Mouse (Mus musculus) hindbrain, embryonic 14.5 days (tissue): ENCODE results near the gene Cacnb3. TPM values are rescaled to one million over a fixed set of nuclear protein-coding genes. Genes with fewer than 3 reads are reported as not detected.

Experiments
- ATAC-seq: fragments of 200-750 bp; cut with Nextera tagmentation; 2 replicates; pipeline ENCODE4 v1.8.0; 2017; ENCODE audit warnings: moderate number of reproducible peaks, mild to moderate bottlenecking, moderate TSS enrichment, moderate library complexity; ENCODE audit not compliant: low FRiP score
- DNase-seq: peaks from one replicate; pipeline ENCODE4 v3.0.0-alpha.2; 2015; ENCODE audit warnings: low spot score
- H3K27ac ChIP-seq: fragments of 300-500 bp; sonication (generic); 2 replicates; pipeline ENCODE4 v1.5.1; 2014; ENCODE audit warnings: mild to moderate bottlenecking, moderate library complexity
- H3K27me3 ChIP-seq: fragments of 300-500 bp; sonication (generic); 2 replicates; pipeline ENCODE4 v1.6.1; 2014; ENCODE audit warnings: mild to moderate bottlenecking, low read length, mixed read lengths; ENCODE audit not compliant: control insufficient read depth, insufficient read depth
- H3K36me3 ChIP-seq: fragments of 300-500 bp; sonication (generic); replicated peaks from 2 replicates; pipeline ENCODE4 v1.6.1; 2014; ENCODE audit not compliant: control insufficient read depth, insufficient read depth
- H3K4me1 ChIP-seq: fragments of 300-500 bp; sonication (generic); replicated peaks from 2 replicates; pipeline ENCODE4 v1.6.1; 2014; ENCODE audit warnings: antibody characterized with exemption, low read length, mixed read lengths; ENCODE audit not compliant: control insufficient read depth, insufficient read depth
- H3K4me2 ChIP-seq: fragments of 300-500 bp; sonication (generic); replicated peaks from 2 replicates; pipeline ENCODE4 v1.6.1; 2014; ENCODE audit warnings: mild to moderate bottlenecking, moderate library complexity
- H3K4me3 ChIP-seq: fragments of 300-500 bp; sonication (generic); replicated peaks from 2 replicates; pipeline ENCODE4 v1.5.1; 2014; ENCODE audit warnings: mild to moderate bottlenecking, low read length
- H3K9ac ChIP-seq: fragments of 300-500 bp; sonication (generic); 2 replicates; pipeline ENCODE4 v1.6.1; 2014
- H3K9me3 ChIP-seq: fragments of 300-500 bp; sonication (generic); 2 replicates; pipeline ENCODE4 v1.6.1; 2016; ENCODE audit warnings: low read length; ENCODE audit not compliant: control insufficient read depth
- WGBS: fragments of 180-500 bp; shearing (Covaris S2); extraction: QIAGEN DNeasy Blood & Tissue Kit; methylation state at CpG from one replicate; pipeline ENCODE4 v1.1.7; 2014; 5-methylcytosine and 5-hydroxymethylcytosine counted together
- polyA plus RNA-seq: library from polyadenylated mRNA; unstranded; fragments of >200 nt; fragmentation: Nextera tagmentation; extraction: Ambion mirVana; gene quantifications from 2 replicates; pipeline ENCODE4 v1.2.1, GENCODE M21; 2014

The Cacnb3 gene
- polyA plus RNA-seq, 1 experiment from 2014 or later: 98.3 TPM

DNA sequence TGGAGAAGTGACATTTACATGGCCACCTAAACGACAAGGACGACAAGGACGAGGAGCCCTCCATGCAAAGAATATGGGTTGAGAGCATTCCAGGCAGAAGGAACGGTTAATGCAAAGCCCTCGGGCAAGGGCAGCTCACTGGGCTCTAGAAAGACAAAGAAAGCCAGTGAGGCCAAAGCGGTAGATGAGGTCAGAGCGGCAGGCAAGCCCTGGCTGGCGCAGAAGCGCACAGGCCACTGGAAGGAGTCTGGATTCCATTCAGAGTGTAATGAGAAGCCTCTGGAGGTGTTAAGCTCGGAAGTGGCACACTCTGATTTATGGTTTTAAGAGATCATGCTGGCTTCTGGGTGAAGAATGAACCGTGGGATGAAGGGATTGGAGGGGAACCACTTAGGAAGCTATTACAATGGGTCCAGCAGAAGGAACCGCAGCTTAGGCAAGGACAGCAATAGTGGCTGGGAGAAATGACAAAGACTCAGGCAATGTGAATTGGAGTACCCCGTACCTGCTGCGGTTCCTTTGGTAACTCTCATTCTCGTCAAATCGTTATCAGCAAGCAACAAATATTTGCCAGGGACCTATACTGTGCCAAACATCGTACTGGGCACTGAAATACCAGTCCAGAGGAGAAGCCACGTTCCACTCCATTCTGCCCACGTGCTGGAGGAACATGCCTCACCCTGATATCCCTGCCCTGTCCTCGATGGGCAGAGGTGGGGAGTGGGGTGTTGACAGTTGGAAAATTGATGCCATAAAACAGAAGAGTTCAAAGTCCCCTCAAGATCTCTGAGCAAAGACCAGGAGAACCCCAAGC lies 14.1 kb upstream of the Cacnb3 start:
- WGBS: 47% methylated on average over 20 of the region's 20 CpGs
- no peak overlapping the region for H3K9ac ChIP-seq

DNA sequence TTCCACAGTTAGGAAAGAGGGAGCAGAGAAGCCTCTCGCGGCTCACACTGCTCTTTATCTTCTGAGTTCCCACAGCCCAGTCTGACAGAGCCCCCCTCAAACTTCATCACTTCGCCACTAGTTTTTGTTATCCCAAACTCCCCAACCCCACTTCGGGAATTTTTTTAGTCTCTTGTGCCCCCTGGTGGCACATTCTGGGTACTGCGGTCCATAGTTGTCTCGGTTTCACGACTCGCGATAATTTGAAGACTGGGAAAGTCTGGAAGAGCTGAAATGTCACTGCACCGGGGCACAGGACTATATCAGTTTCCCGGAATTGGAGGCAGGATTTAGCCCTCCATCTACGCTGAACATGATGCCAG lies 13.5 kb upstream of the Cacnb3 start:
- Histone ChIP-seq H3K4me3 (no peak overlapping the region), H3K9me3 (no peaks in the 10 kb centered on the region), H3K36me3 (no peaks in the 10 kb centered on the region), H3K9ac (no peak overlapping the region), H3K4me2 (no peak overlapping the region), H3K27ac (no peak overlapping the region), H3K27me3 (no peaks in the 10 kb centered on the region), H3K4me1 (no peaks in the 10 kb centered on the region)
- ATAC-seq (no peak), DNase-seq (peak; percentile 93)
- WGBS: under 1% methylated on average over 12 of the region's 12 CpGs

More for the DNA sequence above, 14.1 kb upstream of the Cacnb3 start:
- no peak overlapping the region for H3K27ac ChIP-seq
- DNase-seq (no peak), ATAC-seq (no peak)
- no peak overlapping the region for H3K4me2 ChIP-seq
- H3K36me3 ChIP-seq: no peaks in the 10 kb centered on the region
- no peak overlapping the region for H3K4me3 ChIP-seq
- H3K4me1 ChIP-seq: no peaks in the 10 kb centered on the region
- H3K9me3 ChIP-seq: no peaks in the 10 kb centered on the region
- no peaks in the 10 kb centered on the region for H3K27me3 ChIP-seq

DNA sequence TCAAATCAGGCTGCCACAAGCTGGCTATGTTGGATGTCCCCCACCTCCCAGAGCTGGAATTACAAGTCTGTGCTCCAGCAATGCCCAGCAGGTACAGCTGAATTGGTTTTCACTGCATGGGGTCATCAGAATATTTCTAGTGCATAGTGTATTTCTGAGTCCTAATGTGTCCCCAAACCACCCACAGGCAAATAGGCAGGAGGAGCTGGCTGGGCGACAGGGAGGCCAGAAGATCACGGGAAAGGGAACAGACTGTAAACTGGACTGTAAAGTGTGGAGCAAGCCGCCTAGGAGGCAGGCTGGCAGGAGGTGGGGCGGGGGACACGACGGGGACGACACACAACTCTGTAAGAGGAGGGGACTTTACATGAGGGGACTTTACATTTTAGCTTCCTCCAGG lies 8.4 kb upstream of the Cacnb3 start:
- Histone ChIP-seq H3K4me1 (no peaks in the 10 kb centered on the region), H3K27me3 (no peaks in the 10 kb centered on the region), H3K9me3 (no peaks in the 10 kb centered on the region), H3K4me2 (no peak overlapping the region), H3K9ac (no peak overlapping the region), H3K4me3 (no peak overlapping the region), H3K27ac (no peak overlapping the region), H3K36me3 (no peaks in the 10 kb centered on the region)
- WGBS: 9% methylated on average over 7 of the region's 7 CpGs
- no peak for DNase-seq
- no peak for ATAC-seq

DNA sequence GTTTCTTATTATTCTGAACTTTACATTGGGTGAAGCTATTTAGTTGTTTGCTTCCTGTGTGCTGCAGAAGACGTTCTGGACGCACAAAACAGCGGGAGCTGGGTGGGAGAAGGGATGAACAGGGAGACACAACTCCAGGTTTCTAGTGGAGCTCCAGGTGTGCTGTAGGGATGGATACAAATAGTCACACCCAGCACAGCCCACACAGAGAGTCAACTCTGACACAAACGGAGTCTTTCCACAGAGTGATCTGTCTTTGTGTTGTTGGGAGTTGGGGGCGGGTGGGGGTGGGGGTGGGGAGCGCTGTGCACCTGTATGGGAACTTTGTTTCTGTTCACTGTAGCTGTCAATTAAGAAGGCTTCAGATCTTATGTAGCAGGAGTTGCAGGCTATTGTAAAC lies 7.9 kb upstream of the Cacnb3 start:
- WGBS: 20% methylated on average over 6 of the region's 6 CpGs

DNA sequence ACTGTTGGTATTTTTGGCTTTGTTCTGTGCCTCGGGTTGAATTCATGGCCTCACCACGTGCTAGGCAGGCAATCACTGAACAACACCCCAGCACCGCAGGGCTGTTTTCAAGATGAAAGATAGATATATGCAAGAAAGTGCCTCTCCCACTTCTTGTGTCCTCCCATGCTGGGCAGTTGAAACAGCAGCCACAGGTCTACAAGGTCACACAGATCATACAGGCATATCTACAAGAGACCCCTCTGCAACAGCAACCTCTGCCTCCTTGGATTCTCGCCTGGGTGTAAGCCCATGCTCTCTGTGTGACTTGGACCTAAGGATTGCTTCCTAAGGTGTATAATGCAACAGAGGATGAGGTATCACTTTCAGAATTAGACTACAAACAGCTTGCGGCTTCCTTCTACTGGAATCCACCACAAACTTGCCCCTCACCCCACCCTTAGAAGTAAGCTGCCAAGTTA lies 7.2 kb upstream of the Cacnb3 start:
- DNase-seq: no peak
- no peaks in the 10 kb centered on the region for H3K36me3 ChIP-seq
- no peak overlapping the region for H3K4me3 ChIP-seq
- peaks cover 6% of the 10 kb centered on the region; the same call in 1 of the 2 replicates for H3K4me1 ChIP-seq
- 60% methylated on average over 5 of the region's 5 CpGs for WGBS
- H3K27ac ChIP-seq: no peak overlapping the region
- no peaks in the 10 kb centered on the region for H3K9me3 ChIP-seq
- no peaks in the 10 kb centered on the region for H3K27me3 ChIP-seq
- H3K9ac ChIP-seq: no peak overlapping the region
- no peak overlapping the region for H3K4me2 ChIP-seq
- no peak for ATAC-seq

More for the DNA sequence above, 7.9 kb upstream of the Cacnb3 start:
- ATAC-seq (no peak), DNase-seq (no peak)
- no peaks in the 10 kb centered on the region for H3K36me3 ChIP-seq
- H3K4me3 ChIP-seq: no peak overlapping the region
- no peak overlapping the region for H3K27ac ChIP-seq
- no peak overlapping the region for H3K9ac ChIP-seq
- H3K4me2 ChIP-seq: no peak overlapping the region
- no peaks in the 10 kb centered on the region for H3K9me3 ChIP-seq
- no peaks in the 10 kb centered on the region for H3K4me1 ChIP-seq
- no peaks in the 10 kb centered on the region for H3K27me3 ChIP-seq

DNA sequence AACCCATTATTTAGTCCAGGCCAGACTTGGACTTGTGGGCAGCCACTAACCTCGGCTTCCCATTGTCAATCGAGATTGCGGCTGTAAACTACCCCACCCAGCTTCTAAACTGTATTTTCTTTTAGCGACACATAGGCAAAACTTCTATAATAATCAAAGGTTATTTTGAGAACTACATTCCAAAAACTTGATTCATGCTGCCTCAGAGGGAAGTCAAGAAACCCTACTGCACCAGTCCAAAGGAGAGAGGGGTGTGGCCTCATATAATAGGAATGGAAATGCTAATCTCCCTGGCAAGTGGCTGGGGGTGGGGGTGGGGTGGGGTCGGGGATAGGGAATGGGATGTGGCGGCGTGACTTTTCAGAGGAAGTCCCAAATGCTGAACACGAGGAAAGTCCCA lies 4.6 kb upstream of the Cacnb3 start:
- DNase-seq (no peak), ATAC-seq (no peak)
- H3K9me3 ChIP-seq: no peaks in the 10 kb centered on the region
- H3K4me2 ChIP-seq: no peak overlapping the region
- WGBS: 21% methylated on average over 8 of the region's 8 CpGs
- H3K4me3 ChIP-seq: no peak overlapping the region
- H3K36me3 ChIP-seq: no peaks in the 10 kb centered on the region
- H3K9ac ChIP-seq: no peak overlapping the region
- H3K27me3 ChIP-seq: no peaks in the 10 kb centered on the region
- peaks cover 17% of the 10 kb centered on the region for H3K4me1 ChIP-seq
- H3K27ac ChIP-seq: no peak overlapping the region

DNA sequence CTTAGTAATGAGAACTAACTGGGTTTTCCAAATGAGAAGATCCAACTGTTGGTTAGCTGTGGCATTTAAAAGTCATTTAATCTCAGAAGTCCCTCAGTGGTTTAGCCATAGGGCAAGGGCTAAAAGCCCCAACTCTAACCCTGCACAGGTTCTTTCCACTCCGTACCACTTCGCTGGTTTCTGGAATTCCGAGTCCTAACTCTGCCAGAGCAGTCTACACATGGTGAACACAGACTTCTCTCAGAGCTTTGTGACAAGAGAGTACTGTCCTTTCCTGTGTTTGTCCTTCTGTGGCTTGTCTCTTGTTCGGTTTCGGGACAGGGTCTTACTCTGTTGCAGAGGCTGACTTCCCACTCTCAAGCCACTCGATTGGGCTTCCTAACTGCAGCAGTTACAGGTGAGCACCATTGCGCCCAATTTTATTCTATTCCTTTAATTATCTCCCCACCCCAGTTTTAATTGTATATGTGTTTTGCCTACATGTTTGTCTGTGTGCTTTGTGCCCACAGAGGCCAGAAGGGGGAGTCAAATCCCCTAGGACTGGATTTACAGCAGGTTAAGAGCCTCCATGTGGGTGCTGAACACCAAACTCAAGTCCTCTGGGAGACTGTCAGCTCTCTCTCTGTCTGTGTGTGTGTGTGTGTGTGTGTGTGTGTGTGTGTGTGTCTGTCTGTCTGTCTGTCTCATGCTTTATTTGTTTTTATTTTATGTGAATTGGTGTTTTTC lies 4.0 kb upstream of the Cacnb3 start:
- peaks cover 17% of the 10 kb centered on the region for H3K4me1 ChIP-seq
- H3K9ac ChIP-seq: no peak overlapping the region
- no peak overlapping the region for H3K4me2 ChIP-seq
- WGBS: 79% methylated on average over 7 of the region's 7 CpGs
- no peaks in the 10 kb centered on the region for H3K36me3 ChIP-seq
- no peak overlapping the region for H3K4me3 ChIP-seq
- DNase-seq (no peak), ATAC-seq (no peak)
- no peaks in the 10 kb centered on the region for H3K9me3 ChIP-seq
- H3K27me3 ChIP-seq: no peaks in the 10 kb centered on the region
- no peak overlapping the region for H3K27ac ChIP-seq

DNA sequence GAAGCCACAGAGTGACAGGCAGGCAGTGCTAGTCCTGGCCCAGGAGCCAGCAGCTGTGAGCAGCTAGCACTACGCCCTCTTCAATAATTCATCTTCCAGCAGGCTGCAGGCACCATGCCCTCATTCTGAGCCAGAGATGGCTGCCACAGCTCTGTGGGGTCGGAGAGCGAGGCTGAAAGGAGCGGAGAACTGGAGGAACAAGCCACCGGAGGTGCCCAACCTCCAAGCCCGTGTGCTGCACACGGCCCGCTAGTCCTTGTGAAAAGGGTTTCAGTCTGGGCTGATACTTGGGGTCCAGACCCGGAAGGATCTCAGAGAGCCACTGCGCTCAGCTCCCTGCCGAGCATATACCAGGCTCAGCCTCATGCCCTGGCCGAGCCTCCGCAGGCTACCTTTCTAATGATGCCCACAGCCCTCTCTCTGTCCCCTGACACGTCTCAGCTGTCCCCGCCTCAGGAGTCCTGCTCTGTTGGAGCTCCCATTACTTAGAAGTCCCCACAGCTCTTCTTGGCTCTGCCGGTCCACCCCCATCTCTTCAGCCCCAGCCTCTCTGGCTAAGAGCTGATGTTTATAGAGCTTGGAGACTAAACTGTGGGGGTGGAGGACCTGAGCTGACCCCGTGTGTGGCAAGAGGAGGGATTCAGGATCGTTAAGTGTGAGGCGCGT lies 1.9 kb upstream of the Cacnb3 start:
- peak overlapping the region; percentile 40 for H3K9ac ChIP-seq
- H3K4me1 ChIP-seq: peaks cover 30% of the 10 kb centered on the region
- no peaks in the 10 kb centered on the region for H3K27me3 ChIP-seq
- H3K4me2 ChIP-seq: peak overlapping the region; percentile 38
- no peaks in the 10 kb centered on the region for H3K9me3 ChIP-seq
- H3K36me3 ChIP-seq: no peaks in the 10 kb centered on the region
- peak; percentile 46 for DNase-seq
- H3K27ac ChIP-seq: peak overlapping the region; percentile 39
- H3K4me3 ChIP-seq: no peak overlapping the region
- WGBS: 6% methylated on average over 20 of the region's 20 CpGs
- ATAC-seq: no peak

DNA sequence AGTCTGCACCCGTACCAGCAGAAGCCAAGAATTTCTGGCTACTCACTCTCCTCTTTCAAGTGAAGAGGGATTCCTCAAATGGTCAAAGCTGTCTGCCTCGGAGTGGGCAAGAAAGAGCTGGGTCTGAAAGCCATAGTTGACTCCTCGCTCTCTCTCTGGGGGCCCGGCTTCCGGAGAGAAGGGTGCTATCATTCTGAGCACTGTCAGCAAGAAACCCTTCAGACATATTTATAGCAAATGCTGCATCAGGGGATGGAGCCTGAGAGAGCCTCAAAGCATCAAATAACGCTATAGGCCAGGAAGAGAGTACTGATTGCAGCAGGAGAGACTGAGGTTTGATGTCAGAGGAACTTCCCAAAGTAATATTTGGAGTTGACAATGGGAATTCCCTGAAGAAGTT lies 1.2 kb upstream of the Cacnb3 start:
- H3K36me3 ChIP-seq: no peaks in the 10 kb centered on the region
- H3K9ac ChIP-seq: no peak overlapping the region
- 65% methylated on average over 6 of the region's 6 CpGs for WGBS
- no peak overlapping the region for H3K4me3 ChIP-seq
- H3K4me1 ChIP-seq: peaks cover 30% of the 10 kb centered on the region
- H3K4me2 ChIP-seq: no peak overlapping the region
- H3K9me3 ChIP-seq: no peaks in the 10 kb centered on the region
- DNase-seq (no peak), ATAC-seq (no peak)
- H3K27me3 ChIP-seq: no peaks in the 10 kb centered on the region
- peak overlapping the region; percentile 39; the same call in 1 of the 2 replicates for H3K27ac ChIP-seq
